Mouse (Mus musculus) stomach, postnatal 0 days (tissue): ENCODE results near the gene Crb1.

ENCODE experiments used
- CTCF ChIP-seq: IDR thresholded peaks from 2 replicates; pipeline ENCODE4 v1.5.1; 2016; ENCODE audit warnings: antibody characterized with exemption, low read depth, mild to moderate bottlenecking, moderate library complexity
- EP300 ChIP-seq: optimal IDR thresholded peaks from 2 replicates; pipeline ENCODE3; 2016; ENCODE audit warnings: antibody characterized with exemption

GRCm38 (mm10) chr1:139153493-139153892, 223.4 kb downstream of the Crb1 start:
- TF ChIP-seq CTCF (no peak), EP300 (no peak)
